Mouse (Mus musculus): ENCODE measurements at regions not wholly inside any gene's neighbourhood (a gene's known extent, or its start where the extent isn't known, plus 50 kb on each side); places are given as distances from the start of the nearest gene placed in this dataset.

DNA sequence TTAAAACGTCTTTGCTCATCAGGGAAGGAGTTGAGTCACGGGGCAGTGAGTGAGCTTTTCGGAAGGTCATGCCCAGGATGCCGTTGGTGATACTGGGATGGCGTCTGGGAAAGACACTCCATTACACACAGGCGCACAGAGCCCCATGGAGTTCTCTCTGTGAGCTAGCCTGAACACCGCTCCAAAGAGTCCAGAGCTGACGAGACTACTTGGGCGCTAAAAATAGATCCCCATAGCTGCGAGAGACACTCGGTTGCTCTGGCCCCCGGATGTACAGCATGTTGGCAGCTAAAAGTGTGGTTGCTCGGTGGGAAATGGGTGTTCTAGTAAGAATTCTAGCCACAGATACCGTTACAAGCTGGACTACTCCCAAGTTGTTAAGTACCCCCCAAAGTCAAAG is 306.5 kb upstream of the Pabpc6 start:
- TF ChIP-seq CTCF (IDR thresholded peaks at IDR 0.05; ENCODE audit: low read depth): no peak
- 70% methylated on average over 14 of the region's 14 CpGs for WGBS
- Histone ChIP-seq H3K4me2 (ENCODE audit: low read depth, low read length) (no peak overlapping the region), H3K9me3 (ENCODE audit: low read length) (no peaks in the 10 kb centered on the region), H3K36me3 (ENCODE audit: insufficient read depth, low read length) (no peaks in the 10 kb centered on the region), H3K4me1 (ENCODE audit: insufficient read depth, low read length) (no peaks in the 10 kb centered on the region), H3K4me3 (ENCODE audit: low read length) (no peak overlapping the region), H3K9ac (replicated peaks; ENCODE audit: low read length) (no peak overlapping the region), H3K27ac (no peak overlapping the region), H3K27me3 (ENCODE audit: insufficient read depth, low read length) (no peaks in the 10 kb centered on the region)
- DNase-seq (ENCODE audit: low spot score): no peak
- ATAC-seq: no peak

GRCm38 (mm10) chr17:9975153-9975552 is 305.6 kb upstream of the Pabpc6 start:
- H3K9me3 ChIP-seq (ENCODE audit: low read length): no peaks in the 10 kb centered on the region
- H3K4me3 ChIP-seq (ENCODE audit: low read length): no peak overlapping the region
- no peak overlapping the region for H3K9ac ChIP-seq (replicated peaks; ENCODE audit: low read length)
- no peaks in the 10 kb centered on the region for H3K36me3 ChIP-seq (ENCODE audit: insufficient read depth, low read length)
- no peak for TF ChIP-seq CTCF (IDR thresholded peaks at IDR 0.05; ENCODE audit: low read depth)
- H3K4me2 ChIP-seq (ENCODE audit: low read depth, low read length): no peak overlapping the region
- DNase-seq (ENCODE audit: low spot score) (no peak), ATAC-seq (no peak)
- no peaks in the 10 kb centered on the region for H3K4me1 ChIP-seq (ENCODE audit: insufficient read depth, low read length)
- WGBS: 95% methylated on average over 1 of the region's 1 CpGs
- no peak overlapping the region for H3K27ac ChIP-seq
- no peaks in the 10 kb centered on the region for H3K27me3 ChIP-seq (ENCODE audit: insufficient read depth, low read length)

DNA sequence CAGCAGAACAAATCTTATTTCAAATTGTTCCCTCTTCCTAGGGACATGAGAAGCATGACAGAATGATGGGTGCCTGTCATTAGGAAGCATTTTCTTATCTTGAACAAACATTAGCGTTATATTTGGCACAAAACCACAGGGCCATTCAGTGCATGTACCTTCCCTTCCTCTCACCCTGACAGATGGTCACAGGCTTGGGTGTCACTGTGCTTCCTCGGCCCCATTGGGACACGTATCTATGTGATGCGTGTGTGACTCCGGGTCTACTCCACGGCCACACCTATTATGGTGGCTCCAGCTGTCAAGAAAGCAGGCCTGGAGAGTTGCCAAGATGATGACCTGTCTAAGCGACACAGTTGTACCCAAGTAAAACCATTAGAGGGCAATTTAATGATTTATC is 298.5 kb upstream of the Pabpc6 start:
- no peaks in the 10 kb centered on the region for H3K4me1 ChIP-seq (ENCODE audit: insufficient read depth, low read length)
- H3K9me3 ChIP-seq (ENCODE audit: low read length): no peaks in the 10 kb centered on the region
- DNase-seq (ENCODE audit: low spot score): no peak
- no peak overlapping the region for H3K4me2 ChIP-seq (ENCODE audit: low read depth, low read length)
- H3K27me3 ChIP-seq (ENCODE audit: insufficient read depth, low read length): no peaks in the 10 kb centered on the region
- H3K4me3 ChIP-seq (ENCODE audit: low read length): no peak overlapping the region
- no peaks in the 10 kb centered on the region for H3K36me3 ChIP-seq (ENCODE audit: insufficient read depth, low read length)
- no peak overlapping the region for H3K9ac ChIP-seq (replicated peaks; ENCODE audit: low read length)
- no peak for ATAC-seq
- no peak for TF ChIP-seq CTCF (IDR thresholded peaks at IDR 0.05; ENCODE audit: low read depth)
- no peak overlapping the region for H3K27ac ChIP-seq
- 48% methylated on average over 7 of the region's 7 CpGs for WGBS

DNA sequence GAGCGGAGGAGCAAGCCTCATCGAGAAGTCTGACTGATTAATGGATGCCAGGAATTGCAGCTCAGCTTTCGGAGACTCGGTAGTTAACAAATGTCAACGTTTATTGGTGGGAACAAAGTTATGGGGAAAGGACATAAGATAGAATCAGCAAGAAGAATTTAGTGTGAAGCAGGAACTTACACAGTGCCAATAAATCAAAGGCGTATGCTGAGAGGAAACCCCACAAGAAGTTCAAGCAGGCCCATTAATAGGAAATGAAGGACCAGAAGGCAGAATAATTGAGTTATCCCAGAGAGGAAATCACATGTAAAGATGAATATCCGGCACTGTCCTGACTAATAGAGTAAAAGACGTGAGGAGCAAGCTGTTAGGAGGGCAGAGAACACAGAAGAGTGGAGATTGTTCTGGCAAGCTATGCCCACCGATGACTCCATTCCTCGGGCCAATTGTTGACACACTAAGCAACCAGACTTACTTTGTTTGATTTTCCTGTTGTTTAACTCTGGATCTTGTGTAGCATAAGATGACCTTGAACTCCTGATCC is 293.4 kb upstream of the Pabpc6 start:
- no peak for TF ChIP-seq CTCF (IDR thresholded peaks at IDR 0.05; ENCODE audit: low read depth)
- Histone ChIP-seq H3K27ac (no peak overlapping the region), H3K4me2 (ENCODE audit: low read depth, low read length) (no peak overlapping the region), H3K4me1 (ENCODE audit: insufficient read depth, low read length) (no peaks in the 10 kb centered on the region), H3K4me3 (ENCODE audit: low read length) (no peak overlapping the region), H3K27me3 (ENCODE audit: insufficient read depth, low read length) (no peaks in the 10 kb centered on the region), H3K9ac (replicated peaks; ENCODE audit: low read length) (no peak overlapping the region), H3K9me3 (ENCODE audit: low read length) (no peaks in the 10 kb centered on the region), H3K36me3 (ENCODE audit: insufficient read depth, low read length) (no peaks in the 10 kb centered on the region)
- WGBS: 80% methylated on average over 10 of the region's 10 CpGs
- no peak for ATAC-seq
- DNase-seq (ENCODE audit: low spot score): no peak

DNA sequence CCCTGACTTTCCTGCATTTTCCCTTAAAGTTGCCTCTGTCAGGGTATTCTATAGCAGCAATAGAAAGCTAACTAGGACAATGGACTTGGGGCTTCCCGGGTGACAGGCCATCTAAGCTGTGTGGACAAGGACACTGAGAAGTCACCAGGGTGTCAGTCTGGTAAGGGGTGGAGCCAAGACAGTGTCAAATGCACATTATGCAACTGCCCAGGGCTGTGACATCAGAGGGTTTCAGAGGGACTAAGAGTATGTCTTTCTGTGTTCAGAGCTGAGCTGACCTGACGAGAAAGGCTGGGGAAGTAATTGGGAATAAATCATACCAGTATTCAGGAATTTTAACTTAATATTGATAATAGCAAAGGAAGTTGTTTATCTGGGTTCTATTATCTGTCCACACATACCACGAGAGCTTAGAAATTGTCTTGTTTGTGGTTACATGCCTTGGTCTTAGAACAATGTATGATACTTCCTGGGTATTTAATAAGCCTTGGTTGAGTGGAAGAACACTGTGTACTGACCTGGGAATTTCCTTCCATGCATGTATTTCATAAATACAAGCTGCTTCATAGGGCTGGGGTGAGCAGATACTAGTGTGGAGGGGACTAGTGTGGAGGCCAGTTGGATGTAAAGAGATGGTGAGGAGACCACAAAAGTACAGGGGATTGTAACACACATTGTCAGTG is 279.6 kb upstream of the Pabpc6 start:
- H3K4me2 ChIP-seq (ENCODE audit: low read depth, low read length): no peak overlapping the region
- H3K9me3 ChIP-seq (ENCODE audit: low read length): no peaks in the 10 kb centered on the region
- no peak overlapping the region for H3K27ac ChIP-seq
- H3K4me1 ChIP-seq (ENCODE audit: insufficient read depth, low read length): no peaks in the 10 kb centered on the region
- ATAC-seq (no peak), DNase-seq (ENCODE audit: low spot score) (no peak)
- no peaks in the 10 kb centered on the region for H3K27me3 ChIP-seq (ENCODE audit: insufficient read depth, low read length)
- 72% methylated on average over 3 of the region's 3 CpGs for WGBS
- no peaks in the 10 kb centered on the region for H3K36me3 ChIP-seq (ENCODE audit: insufficient read depth, low read length)
- no peak for TF ChIP-seq CTCF (IDR thresholded peaks at IDR 0.05; ENCODE audit: low read depth)
- H3K9ac ChIP-seq (replicated peaks; ENCODE audit: low read length): no peak overlapping the region
- H3K4me3 ChIP-seq (ENCODE audit: low read length): no peak overlapping the region

DNA sequence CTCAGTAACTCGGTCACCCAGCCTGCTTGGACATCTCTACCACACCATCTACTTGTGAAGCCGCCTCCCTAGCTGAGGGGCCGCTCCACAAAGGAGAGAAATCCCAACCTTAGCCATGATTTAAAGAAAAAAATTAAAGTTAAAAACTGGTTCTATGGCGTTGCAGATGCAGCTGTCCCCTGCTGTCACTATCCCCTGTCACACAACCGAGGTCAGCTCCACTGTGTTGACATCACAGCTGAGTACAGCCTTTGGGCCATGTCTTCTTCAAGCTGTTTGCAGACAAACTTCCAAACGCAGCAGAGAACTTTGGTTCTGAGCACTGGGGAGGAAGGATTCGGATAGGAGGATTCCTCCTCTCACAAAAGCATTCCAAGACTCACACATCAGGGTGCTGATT is 278.1 kb upstream of the Pabpc6 start:
- 83% methylated on average over 7 of the region's 7 CpGs for WGBS
- ATAC-seq (no peak), DNase-seq (ENCODE audit: low spot score) (no peak)
- TF ChIP-seq CTCF (IDR thresholded peaks at IDR 0.05; ENCODE audit: low read depth): no peak
- Histone ChIP-seq H3K4me3 (ENCODE audit: low read length) (no peak overlapping the region), H3K9ac (replicated peaks; ENCODE audit: low read length) (no peak overlapping the region), H3K27me3 (ENCODE audit: insufficient read depth, low read length) (no peaks in the 10 kb centered on the region), H3K9me3 (ENCODE audit: low read length) (no peaks in the 10 kb centered on the region), H3K36me3 (ENCODE audit: insufficient read depth, low read length) (no peaks in the 10 kb centered on the region), H3K27ac (no peak overlapping the region), H3K4me1 (ENCODE audit: insufficient read depth, low read length) (no peaks in the 10 kb centered on the region), H3K4me2 (ENCODE audit: low read depth, low read length) (no peak overlapping the region)

- Histone ChIP-seq H3K27me3 (ENCODE audit: insufficient read depth, low read length) (no peaks in the 10 kb centered on the region), H3K27ac (no peak overlapping the region), H3K4me2 (ENCODE audit: low read depth, low read length) (no peak overlapping the region), H3K9ac (replicated peaks; ENCODE audit: low read length) (no peak overlapping the region), H3K4me3 (ENCODE audit: low read length) (no peak overlapping the region), H3K4me1 (ENCODE audit: insufficient read depth, low read length) (no peaks in the 10 kb centered on the region), H3K9me3 (ENCODE audit: low read length) (no peaks in the 10 kb centered on the region), H3K36me3 (ENCODE audit: insufficient read depth, low read length) (no peaks in the 10 kb centered on the region)
- DNase-seq (ENCODE audit: low spot score): no peak
- no peak for ATAC-seq
- WGBS: 90% methylated on average over 8 of the region's 8 CpGs
- TF ChIP-seq CTCF (IDR thresholded peaks at IDR 0.05; ENCODE audit: low read depth): peak; percentile 23; the same call in 1 of the 2 replicates
Observed at GRCm38 (mm10) chr17:9944513-9944912, 275.0 kb upstream of the Pabpc6 start.
